Mouse (Mus musculus): ENCODE measurements at regions not wholly inside any gene's neighbourhood (a gene's known extent, or its start where the extent isn't known, plus 50 kb on each side); places are given as distances from the start of the nearest gene placed in this dataset.

DNA sequence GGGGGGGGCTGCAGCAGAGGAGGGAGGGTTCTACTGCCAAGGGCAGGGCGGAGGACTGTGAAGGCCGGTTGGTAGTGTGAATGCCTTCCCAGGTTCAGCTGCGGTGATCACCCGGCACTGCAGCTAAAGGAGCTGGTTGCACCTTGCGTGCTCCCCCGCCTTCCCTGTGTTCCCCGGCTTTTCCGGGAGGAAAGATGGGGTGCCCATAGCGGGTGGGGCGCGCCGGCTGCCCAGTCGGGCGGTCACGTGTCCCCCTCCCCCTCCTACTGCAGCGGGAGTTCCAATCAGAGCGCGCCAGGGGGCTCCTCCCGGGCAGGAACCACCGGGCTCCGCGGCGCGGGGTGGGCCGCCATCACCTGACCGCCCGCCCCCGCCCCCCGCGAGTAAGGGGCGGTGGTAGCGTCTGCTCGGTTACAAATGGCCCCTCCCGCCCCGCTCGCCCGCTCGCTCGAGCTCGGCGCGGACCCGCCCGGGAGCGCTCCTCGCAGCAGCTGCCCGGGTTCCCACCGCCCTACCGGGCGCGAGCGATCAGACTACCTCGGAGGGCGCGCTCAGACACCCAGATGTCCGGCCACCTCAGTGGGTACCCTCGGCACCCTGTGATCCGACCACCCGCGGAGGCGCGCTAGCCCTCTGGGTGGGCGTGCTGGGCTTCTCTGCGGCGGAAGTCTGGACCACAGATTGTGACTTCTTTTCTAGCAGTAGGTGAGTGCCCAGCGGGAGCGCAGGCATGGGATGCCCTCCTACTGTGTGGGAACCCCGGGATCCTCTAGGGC is 174.9 kb upstream of the Topaz1 start:
- Histone ChIP-seq H3K27me3 (ENCODE audit: control insufficient read depth, insufficient read depth, low read length) (no peaks in the 10 kb centered on the region; the same call in 1 of the 2 replicates), H3K4me3 (ENCODE audit: control insufficient read depth, low read depth, low read length) (peak overlapping the region; percentile 58), H3K36me3 (ENCODE audit: control insufficient read depth, insufficient read depth, low read length) (no peaks in the 10 kb centered on the region), H3K27ac (ENCODE audit: control insufficient read depth, insufficient read depth, low read depth, low read length) (no peak overlapping the region), H3K4me1 (ENCODE audit: control insufficient read depth, insufficient read depth, low read length) (peaks cover 26% of the 10 kb centered on the region)
- TF ChIP-seq CTCF (IDR thresholded peaks at IDR 0.05; ENCODE audit: control insufficient read depth, insufficient read depth, insufficient replicate concordance, low read depth, low read length), result no peak
- no peak for TF ChIP-seq POLR2A (IDR thresholded peaks at IDR 0.05; ENCODE audit: control insufficient read depth, low read depth, low read length)

DNA sequence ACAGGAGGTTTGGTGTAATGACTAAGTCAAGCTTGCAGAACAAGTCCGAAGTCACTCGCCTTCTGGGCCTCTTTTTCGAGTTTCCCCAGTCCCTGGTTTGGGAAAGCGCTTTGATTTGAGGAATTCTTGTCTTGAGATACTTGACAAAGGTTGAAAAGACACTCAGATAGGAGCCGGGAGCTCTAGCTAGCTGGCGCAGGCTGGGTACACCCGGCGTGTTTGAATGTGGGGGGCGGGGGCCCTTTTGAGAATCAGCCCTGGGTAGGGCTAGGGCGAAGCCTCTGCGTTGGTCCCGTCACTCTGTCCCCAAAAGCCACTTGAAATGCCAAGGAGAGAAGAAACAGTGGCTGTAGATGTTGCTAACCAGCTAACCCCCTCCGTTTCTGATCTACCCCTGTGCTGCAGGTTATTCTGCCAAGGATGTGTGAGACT is 174.3 kb upstream of the Topaz1 start:
- TF ChIP-seq CTCF (IDR thresholded peaks at IDR 0.05; ENCODE audit: control insufficient read depth, insufficient read depth, insufficient replicate concordance, low read depth, low read length), result no peak
- TF ChIP-seq POLR2A (IDR thresholded peaks at IDR 0.05; ENCODE audit: control insufficient read depth, low read depth, low read length), result no peak
- H3K4me3 ChIP-seq (ENCODE audit: control insufficient read depth, low read depth, low read length), result peak overlapping the region; percentile 57
- H3K27ac ChIP-seq (ENCODE audit: control insufficient read depth, insufficient read depth, low read depth, low read length), result no peak overlapping the region
- no peaks in the 10 kb centered on the region; the same call in 1 of the 2 replicates for H3K27me3 ChIP-seq (ENCODE audit: control insufficient read depth, insufficient read depth, low read length)
- peaks cover 26% of the 10 kb centered on the region for H3K4me1 ChIP-seq (ENCODE audit: control insufficient read depth, insufficient read depth, low read length)
- H3K36me3 ChIP-seq (ENCODE audit: control insufficient read depth, insufficient read depth, low read length), result no peaks in the 10 kb centered on the region

DNA sequence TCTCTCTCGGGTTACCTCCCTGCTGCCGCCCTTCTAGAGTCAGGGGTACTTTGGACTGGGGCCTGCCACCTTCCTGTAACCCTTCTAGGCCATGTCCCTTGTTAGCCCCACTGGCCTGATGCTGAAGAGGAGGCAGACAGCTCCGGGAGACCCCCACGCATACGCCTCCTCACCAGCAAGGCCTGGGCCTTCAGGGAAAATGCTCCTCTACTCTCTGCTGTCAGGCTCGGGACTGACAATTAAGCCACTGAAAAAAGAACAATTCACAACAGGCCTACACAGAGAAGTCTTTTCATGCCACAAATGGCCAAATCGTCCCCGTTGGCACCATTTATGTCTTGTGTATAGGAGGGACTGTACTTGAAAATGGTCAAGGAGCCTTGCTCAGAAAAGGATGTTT is 161.9 kb upstream of the Topaz1 start:
- TF ChIP-seq POLR2A (IDR thresholded peaks at IDR 0.05; ENCODE audit: control insufficient read depth, low read depth, low read length), result no peak
- TF ChIP-seq CTCF (IDR thresholded peaks at IDR 0.05; ENCODE audit: control insufficient read depth, insufficient read depth, insufficient replicate concordance, low read depth, low read length), result no peak
- no peaks in the 10 kb centered on the region for H3K36me3 ChIP-seq (ENCODE audit: control insufficient read depth, insufficient read depth, low read length)
- no peak overlapping the region for H3K4me3 ChIP-seq (ENCODE audit: control insufficient read depth, low read depth, low read length)
- H3K4me1 ChIP-seq (ENCODE audit: control insufficient read depth, insufficient read depth, low read length), result no peaks in the 10 kb centered on the region
- no peaks in the 10 kb centered on the region for H3K27me3 ChIP-seq (ENCODE audit: control insufficient read depth, insufficient read depth, low read length)
- no peak overlapping the region for H3K27ac ChIP-seq (ENCODE audit: control insufficient read depth, insufficient read depth, low read depth, low read length)

DNA sequence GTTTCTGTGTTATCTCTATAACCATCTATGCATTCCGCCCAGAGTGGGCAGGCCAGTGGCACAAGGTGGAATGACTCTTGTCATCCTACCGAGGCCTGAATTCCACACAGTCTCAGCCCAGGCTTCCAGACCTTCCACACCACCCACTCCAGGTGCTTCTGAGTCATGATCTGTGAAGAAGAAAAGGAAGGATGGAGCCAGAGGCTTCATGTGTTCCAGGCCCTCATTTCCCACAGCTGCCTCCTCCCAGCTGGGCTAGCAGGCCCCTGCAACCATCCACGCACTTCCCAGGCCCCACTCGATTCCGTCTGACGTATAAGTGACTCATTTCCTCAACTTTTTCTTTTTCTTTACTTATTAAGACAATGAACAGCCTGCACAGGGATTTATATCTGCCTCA is 160.7 kb upstream of the Topaz1 start:
- TF ChIP-seq CTCF (IDR thresholded peaks at IDR 0.05; ENCODE audit: control insufficient read depth, insufficient read depth, insufficient replicate concordance, low read depth, low read length) (no peak), POLR2A (IDR thresholded peaks at IDR 0.05; ENCODE audit: control insufficient read depth, low read depth, low read length) (no peak)
- no peaks in the 10 kb centered on the region for H3K4me1 ChIP-seq (ENCODE audit: control insufficient read depth, insufficient read depth, low read length)
- no peaks in the 10 kb centered on the region for H3K36me3 ChIP-seq (ENCODE audit: control insufficient read depth, insufficient read depth, low read length)
- no peak overlapping the region for H3K4me3 ChIP-seq (ENCODE audit: control insufficient read depth, low read depth, low read length)
- H3K27ac ChIP-seq (ENCODE audit: control insufficient read depth, insufficient read depth, low read depth, low read length), result no peak overlapping the region
- no peaks in the 10 kb centered on the region for H3K27me3 ChIP-seq (ENCODE audit: control insufficient read depth, insufficient read depth, low read length)

DNA sequence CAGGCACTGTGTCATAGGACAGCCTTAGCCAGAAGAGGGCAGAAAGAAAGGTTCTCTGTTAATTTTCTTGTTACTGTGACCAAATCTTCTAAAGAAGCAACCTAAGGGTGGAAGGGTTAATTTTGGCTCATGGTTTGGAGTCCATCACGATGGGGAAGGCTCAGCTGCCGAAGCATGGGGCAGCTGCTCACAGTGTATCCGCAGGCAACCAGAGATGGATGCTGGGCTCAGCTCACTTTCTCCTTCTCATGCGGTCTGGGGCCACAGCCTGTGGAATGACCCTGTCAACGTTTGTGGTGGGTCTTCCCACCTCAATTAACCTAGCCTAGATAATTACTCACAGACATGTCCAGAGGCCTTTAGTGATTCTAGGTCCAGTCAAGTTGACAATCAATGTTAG is 160.2 kb upstream of the Topaz1 start:
- H3K36me3 ChIP-seq (ENCODE audit: control insufficient read depth, insufficient read depth, low read length), result no peaks in the 10 kb centered on the region
- no peaks in the 10 kb centered on the region for H3K4me1 ChIP-seq (ENCODE audit: control insufficient read depth, insufficient read depth, low read length)
- no peaks in the 10 kb centered on the region for H3K27me3 ChIP-seq (ENCODE audit: control insufficient read depth, insufficient read depth, low read length)
- no peak for TF ChIP-seq POLR2A (IDR thresholded peaks at IDR 0.05; ENCODE audit: control insufficient read depth, low read depth, low read length)
- TF ChIP-seq CTCF (IDR thresholded peaks at IDR 0.05; ENCODE audit: control insufficient read depth, insufficient read depth, insufficient replicate concordance, low read depth, low read length), result no peak
- no peak overlapping the region for H3K4me3 ChIP-seq (ENCODE audit: control insufficient read depth, low read depth, low read length)
- no peak overlapping the region for H3K27ac ChIP-seq (ENCODE audit: control insufficient read depth, insufficient read depth, low read depth, low read length)

DNA sequence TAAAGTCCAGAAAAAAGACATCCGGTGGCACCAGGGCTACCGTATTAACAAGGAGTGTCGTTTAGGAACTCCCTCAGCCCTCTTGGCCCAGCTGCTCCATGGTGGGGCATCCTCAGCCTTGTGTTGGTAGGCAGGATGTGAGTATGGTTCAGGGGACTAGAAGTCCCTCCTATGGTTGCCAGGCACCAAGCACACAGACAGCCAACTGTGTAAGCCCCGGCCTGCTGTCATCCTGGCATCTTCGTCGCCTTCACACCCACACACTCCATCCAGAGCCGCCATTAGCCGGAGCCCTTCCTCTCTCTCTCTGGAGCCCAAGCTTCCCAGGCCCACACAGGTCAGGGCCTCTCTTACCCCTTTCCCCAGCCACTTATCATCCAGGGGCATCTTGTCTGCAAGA is 158.9 kb upstream of the Topaz1 start:
- Histone ChIP-seq H3K36me3 (ENCODE audit: control insufficient read depth, insufficient read depth, low read length) (no peaks in the 10 kb centered on the region), H3K4me3 (ENCODE audit: control insufficient read depth, low read depth, low read length) (no peak overlapping the region), H3K27ac (ENCODE audit: control insufficient read depth, insufficient read depth, low read depth, low read length) (no peak overlapping the region), H3K4me1 (ENCODE audit: control insufficient read depth, insufficient read depth, low read length) (no peaks in the 10 kb centered on the region), H3K27me3 (ENCODE audit: control insufficient read depth, insufficient read depth, low read length) (no peaks in the 10 kb centered on the region)
- no peak for TF ChIP-seq CTCF (IDR thresholded peaks at IDR 0.05; ENCODE audit: control insufficient read depth, insufficient read depth, insufficient replicate concordance, low read depth, low read length)
- no peak for TF ChIP-seq POLR2A (IDR thresholded peaks at IDR 0.05; ENCODE audit: control insufficient read depth, low read depth, low read length)

DNA sequence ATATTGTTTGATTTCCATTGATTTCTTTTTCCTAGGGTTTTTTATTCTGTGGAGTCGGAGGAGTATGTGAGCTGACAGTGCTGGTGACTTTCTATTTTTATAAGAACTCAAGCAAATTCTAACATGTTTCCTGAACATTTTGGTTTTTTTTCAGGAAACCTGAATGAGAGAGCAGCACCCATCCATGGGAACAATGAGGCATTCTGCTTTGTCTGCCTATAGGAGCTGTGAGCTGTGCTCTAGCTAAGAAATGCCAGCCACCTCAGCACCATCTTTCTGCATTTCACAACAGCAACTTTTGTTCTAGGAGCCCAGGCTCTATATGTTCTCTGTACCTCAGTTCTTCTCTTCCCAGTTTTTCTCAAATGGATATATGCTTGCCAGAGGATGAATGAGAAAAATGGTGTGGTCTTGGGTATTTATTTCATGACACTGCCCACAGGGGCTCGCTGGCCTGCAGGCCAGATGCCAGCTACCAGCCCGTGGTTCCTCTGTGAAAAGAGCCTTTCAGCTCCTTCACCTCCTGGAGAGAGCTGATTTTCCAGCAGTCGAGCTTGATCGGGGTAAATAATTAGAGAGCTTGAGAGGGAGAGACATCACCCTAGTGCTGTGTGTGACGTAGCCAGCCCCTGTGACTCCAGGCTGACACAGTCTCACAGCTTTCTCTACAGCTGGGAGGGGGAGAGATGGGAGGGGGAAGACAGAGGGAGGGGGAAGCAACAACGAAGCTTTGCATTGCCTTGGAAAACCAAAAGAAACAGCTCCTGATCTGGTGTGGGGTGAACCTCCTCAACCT is 154.1 kb upstream of the Topaz1 start:
- Histone ChIP-seq H3K36me3 (ENCODE audit: control insufficient read depth, insufficient read depth, low read length) (no peaks in the 10 kb centered on the region), H3K27ac (ENCODE audit: control insufficient read depth, insufficient read depth, low read depth, low read length) (no peak overlapping the region), H3K27me3 (ENCODE audit: control insufficient read depth, insufficient read depth, low read length) (no peaks in the 10 kb centered on the region), H3K4me1 (ENCODE audit: control insufficient read depth, insufficient read depth, low read length) (no peaks in the 10 kb centered on the region; the same call in 1 of the 2 replicates), H3K4me3 (ENCODE audit: control insufficient read depth, low read depth, low read length) (no peak overlapping the region)
- TF ChIP-seq CTCF (IDR thresholded peaks at IDR 0.05; ENCODE audit: control insufficient read depth, insufficient read depth, insufficient replicate concordance, low read depth, low read length) (no peak), POLR2A (IDR thresholded peaks at IDR 0.05; ENCODE audit: control insufficient read depth, low read depth, low read length) (no peak)

Data from testis, adult 2 months (tissue).